Mouse (Mus musculus) gastrocnemius, postnatal 14 days (tissue): ENCODE measurements around the gene Cirbp. TPM values are rescaled to one million over a fixed set of nuclear protein-coding genes. Genes with fewer than 3 reads are reported as not detected.
A peak's percentile ranks its signal among the peaks of the same experiment; 100 is the strongest.

Source experiments
- DNase-seq: peaks from one replicate; pipeline ENCODE4 v3.0.0; 2021; ENCODE audit warnings: mixed read lengths
- intact Hi-C: fragments of 180-260 bp; cut with DNase I; formaldehyde crosslinking; loops from one replicate; pipeline ENCODE4 v1.15.1; 2025; ENCODE audit warnings: low total_unique reads
- long read RNA-seq, 2 experiments: library from polyadenylated mRNA; stranded (forward); transcript quantifications; one replicate each; pipeline ENCODE4 v2.0.0; 2021
- total RNA-seq, 2 experiments: library from RNA; stranded (reverse); gene quantifications; 2 replicates each; pipeline ENCODE4 v1.2.3; 2021

Cirbp gene
- total RNA-seq = 10 to 100 TPM; 41.4 to 41.5 TPM
- long read RNA-seq, experiment 1, transcript Cirbp-202 (7 exons, 1,321 nt) = major isoform, 62 of 83 reads
- long read RNA-seq, experiment 1, partial matches to known transcripts = 1 of 83 reads
- long read RNA-seq, experiment 1, other reads (novel, unspliced or antisense) = 14 of 83 reads
- long read RNA-seq, experiment 2, transcript Cirbp-202 (7 exons, 1,321 nt) = major isoform, 63 of 80 reads
- long read RNA-seq, experiment 2, partial matches to known transcripts = 1 of 80 reads
- long read RNA-seq, experiment 2, other reads (novel, unspliced or antisense) = 11 of 80 reads

GRCm38 (mm10) chr10:80165392-80166128 is at the start of gene Cirbp:
TSS of gene Cirbp (plus strand) at chr10:80165985.
- DNase-seq = peak; percentile 23
- intact Hi-C loops = loop anchor here (1.0 kb wide), 1 partner anchor 21 kb away; no protein-coding TSS in a partner anchor

- no peak for DNase-seq
- intact Hi-C loops = loop anchor here (5.0 kb wide), 1 partner anchor 124 kb away; no protein-coding TSS in a partner anchor
These were observed 49.2 kb upstream of the Cirbp start for GRCm38 (mm10) chr10:80116563-80116926.

DNA sequence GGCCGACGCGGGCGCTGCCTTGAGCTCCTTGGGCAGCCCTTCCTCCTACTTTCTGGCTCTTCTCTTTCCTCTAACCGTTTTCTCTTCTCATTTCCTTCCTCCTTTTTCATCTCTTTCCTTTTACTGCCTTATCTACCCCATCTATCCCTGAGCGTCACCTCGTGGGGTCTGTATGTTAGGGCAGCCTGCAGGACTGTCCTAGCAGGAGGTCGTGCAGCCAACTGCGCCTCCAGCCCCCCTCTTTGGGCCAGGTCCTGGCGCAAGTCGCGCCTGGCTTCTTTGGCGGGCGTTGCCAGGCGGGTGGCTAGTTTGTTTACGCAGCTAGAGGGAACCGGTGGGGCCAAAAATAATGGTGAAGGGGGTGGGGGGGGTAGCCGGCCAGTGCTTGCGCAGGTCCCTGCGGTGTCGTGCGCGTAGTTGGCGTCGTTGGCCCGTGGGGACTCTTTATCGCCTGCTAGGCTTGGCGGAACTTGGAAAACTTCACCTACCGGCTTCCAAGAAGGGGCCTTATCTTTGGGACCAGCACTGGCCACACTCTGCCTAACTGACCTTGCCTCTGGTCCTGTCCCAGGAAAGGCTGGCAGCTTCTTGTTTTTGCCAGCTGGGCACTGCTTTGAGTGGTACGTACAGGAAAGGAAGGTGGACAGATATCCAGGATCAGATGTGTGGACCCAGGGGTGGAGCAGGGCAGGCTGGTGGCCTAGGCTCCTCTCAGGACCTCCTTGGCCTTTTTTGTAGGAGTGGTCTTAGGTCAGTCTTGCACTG is 48.7 kb upstream of the Cirbp start:
- DNase-seq = peak; percentile 75
- intact Hi-C loops = loop anchor here (5.0 kb wide), 1 partner anchor 125 kb away; no protein-coding TSS in a partner anchor

DNA sequence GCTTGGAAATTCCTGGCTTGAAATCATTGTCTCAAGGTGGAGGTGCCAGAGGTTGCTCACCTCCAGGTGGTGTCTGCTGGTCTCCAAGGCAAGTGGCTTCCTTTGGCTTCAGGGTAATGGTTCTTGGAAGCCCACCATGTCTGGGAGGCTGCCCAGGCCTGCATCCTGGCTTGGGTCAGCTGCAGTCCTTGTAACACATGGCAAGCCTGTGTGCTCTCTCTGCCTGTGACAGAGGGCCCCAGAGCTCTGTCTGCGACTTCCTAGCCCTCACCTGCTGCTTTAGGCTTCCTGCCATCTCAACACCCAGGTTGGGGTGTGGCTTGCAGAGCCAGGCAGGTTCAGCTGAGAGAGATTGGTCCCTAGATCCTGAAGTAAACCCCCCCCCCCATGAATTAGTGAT is 48.0 kb upstream of the Cirbp start:
- intact Hi-C loops = loop anchor here (5.0 kb wide), 1 partner anchor 125 kb away; no protein-coding TSS in a partner anchor
- DNase-seq = no peak

GRCm38 (mm10) chr10:80118552-80118951 is 47.2 kb upstream of the Cirbp start:
- no peak for DNase-seq
- intact Hi-C loops = loop anchor here (5.0 kb wide), 1 partner anchor 126 kb away; no protein-coding TSS in a partner anchor

- DNase-seq = no peak
- intact Hi-C loops = no loop called here
These were observed 45.6 kb upstream of the Cirbp start for GRCm38 (mm10) chr10:80120146-80120545.

DNA sequence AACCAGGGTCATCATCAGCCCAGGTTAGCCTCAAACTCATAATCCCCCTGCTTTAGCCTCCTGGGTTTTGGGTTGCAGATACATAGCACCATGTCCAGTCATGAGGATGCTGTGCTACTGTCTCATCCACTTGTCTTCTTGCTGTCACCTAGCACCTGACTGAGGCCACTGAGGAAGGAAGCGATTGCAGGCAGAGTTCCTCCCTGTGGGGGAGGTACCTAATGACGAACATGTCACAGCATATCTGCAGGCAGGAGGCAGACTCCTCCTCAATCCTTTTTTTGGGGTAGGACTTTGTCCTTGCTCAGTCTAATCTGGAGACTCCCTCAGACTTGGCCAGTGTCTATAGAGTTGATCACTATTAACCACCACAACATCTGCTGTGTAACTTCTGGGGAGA is 44.1 kb upstream of the Cirbp start:
- no peak for DNase-seq
- intact Hi-C loops = no loop called here

GRCm38 (mm10) chr10:80123932-80124562 is 41.7 kb upstream of the Cirbp start:
- intact Hi-C loops = no loop called here
- no peak for DNase-seq

- no peak for DNase-seq
These were observed 37.9 kb upstream of the Cirbp start for GRCm38 (mm10) chr10:80127920-80128319.

DNA sequence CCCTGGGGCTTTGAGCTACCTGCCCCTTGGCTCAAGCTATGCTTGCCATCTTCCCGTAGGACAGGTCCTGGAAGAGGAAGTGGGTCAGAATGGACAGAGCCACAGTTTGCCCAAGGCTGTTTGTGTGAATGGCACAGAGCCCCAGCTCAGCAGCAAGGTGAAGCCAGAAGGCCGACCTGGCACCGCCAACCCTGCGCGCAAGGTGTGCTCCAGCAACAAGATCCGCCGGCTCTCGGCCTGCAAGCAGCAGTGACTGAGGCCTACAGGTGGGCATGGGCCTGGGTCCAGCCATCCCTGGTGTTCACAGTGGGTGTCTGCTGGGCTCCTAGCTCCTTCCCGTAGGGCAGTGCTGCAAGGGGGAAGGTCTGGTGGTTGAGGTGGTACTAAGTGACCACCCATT is 35.9 kb upstream of the Cirbp start:
- no peak for DNase-seq
- intact Hi-C loops = no loop called here

More at GRCm38 (mm10) chr10:80127920-80128319, 37.9 kb upstream of the Cirbp start:
- intact Hi-C loops = no loop called here

GRCm38 (mm10) chr10:80130403-80131031 is 35.3 kb upstream of the Cirbp start:
- DNase-seq = no peak
- intact Hi-C loops = no loop called here

GRCm38 (mm10) chr10:80131316-80131951 is 34.4 kb upstream of the Cirbp start:
- intact Hi-C loops = no loop called here
- DNase-seq = no peak

DNA sequence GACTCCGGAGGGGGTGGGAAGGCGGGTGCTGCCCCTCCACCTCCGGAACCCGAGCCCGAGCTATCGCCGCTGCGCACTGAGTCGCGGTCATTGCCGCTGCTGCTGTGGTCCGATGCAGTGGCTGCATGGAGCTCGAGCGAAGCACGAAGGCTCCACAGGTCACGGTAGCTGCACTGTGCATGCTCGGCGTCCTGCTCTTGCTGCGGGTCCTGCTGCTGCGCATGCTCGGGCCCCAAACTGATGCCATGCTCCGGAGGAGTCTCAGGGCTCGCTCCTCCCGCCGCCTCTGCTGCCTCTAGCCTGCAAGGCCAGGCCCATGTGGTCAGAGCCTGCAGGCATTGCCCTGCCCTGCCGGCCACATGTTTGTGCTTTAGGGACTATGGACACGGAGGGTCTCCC is 33.8 kb upstream of the Cirbp start:
- intact Hi-C loops = no loop called here
- no peak for DNase-seq

GRCm38 (mm10) chr10:80133226-80133849 is 32.4 kb upstream of the Cirbp start:
- DNase-seq = no peak
- intact Hi-C loops = no loop called here

GRCm38 (mm10) chr10:80134421-80134820 is 31.4 kb upstream of the Cirbp start:
- intact Hi-C loops = no loop called here
- no peak for DNase-seq

DNA sequence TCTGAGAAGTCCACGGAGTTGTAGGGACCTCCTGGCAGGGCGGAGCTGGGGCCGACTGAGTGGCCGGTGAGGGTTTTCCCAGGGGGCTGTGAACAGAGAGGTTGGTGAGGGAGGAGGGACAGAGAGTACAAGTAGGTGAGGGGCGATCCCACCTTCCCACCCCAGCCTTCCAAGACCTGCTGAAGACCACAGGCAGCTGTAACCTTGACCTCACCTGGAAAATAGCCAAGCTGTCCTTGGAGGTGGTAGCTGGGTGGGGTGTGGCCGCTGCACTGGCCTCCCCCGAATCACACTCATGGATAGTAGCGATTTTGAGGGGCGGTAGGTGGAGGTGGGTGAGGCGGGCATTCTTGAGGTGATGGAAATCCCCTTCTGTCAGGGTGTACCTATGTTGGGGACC is 30.6 kb upstream of the Cirbp start:
- intact Hi-C loops = no loop called here
- no peak for DNase-seq

DNA sequence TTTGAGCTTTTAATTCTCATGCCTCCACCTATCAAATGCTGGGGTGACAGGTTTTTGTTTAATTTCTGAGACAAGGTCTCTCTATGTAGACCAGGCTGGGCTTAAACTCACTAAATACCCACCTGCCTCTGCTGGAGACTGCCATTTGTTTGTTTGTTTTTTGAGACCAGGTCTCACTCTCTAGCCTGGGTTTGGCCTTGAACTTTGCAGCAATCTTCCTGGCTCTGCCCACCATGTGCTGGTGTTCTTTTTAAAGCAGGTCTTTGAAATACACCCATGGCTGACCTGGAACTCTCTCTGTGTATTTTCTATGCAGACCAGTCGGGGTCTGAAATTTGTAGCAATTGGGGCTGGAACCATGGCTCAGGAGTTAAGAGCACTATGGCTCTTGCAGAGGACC is 30.1 kb upstream of the Cirbp start:
- intact Hi-C loops = no loop called here
- DNase-seq = no peak

- intact Hi-C loops = no loop called here
- DNase-seq = peak; percentile 17
These were observed 29.4 kb upstream of the Cirbp start for GRCm38 (mm10) chr10:80136179-80136951.
